Mouse (Mus musculus): ENCODE data around the gene Klf12.

DNA sequence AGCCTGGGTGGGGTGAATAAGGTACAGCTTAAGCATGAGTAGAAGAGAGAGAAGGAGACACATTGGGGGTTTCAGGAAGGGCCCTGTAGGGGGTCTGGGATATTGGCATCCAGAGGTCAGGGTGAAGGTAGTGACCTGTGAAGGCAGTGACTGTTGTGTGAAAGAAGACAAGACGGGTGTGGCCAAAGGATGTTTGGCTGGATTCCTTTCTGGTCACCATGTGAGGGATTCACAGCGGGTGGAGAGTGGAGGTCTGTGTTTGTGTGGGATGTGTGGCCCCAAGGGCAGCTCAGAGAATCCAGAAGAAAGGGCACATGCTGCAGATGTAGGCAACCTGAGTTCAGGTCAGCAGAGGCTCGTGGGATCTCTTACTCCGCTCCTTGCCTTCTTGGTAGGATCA, 29.6 kb upstream of the Klf12 start:
- no peak for TF ChIP-seq CTCF (IDR thresholded peaks at IDR 0.05; ENCODE audit: borderline replicate concordance, insufficient read depth, low read depth, low read length)
- TF ChIP-seq POLR2A (IDR thresholded peaks at IDR 0.05; ENCODE audit: borderline replicate concordance, insufficient read depth, low read length): no peak
